Mouse (Mus musculus) stomach, embryonic 14.5 days (tissue): Measurements from ENCODE around the gene Hopx. TPM values are rescaled to one million over a fixed set of nuclear protein-coding genes. Genes with fewer than 3 reads are reported as not detected.
"Not testable (repeated sequence)": the region's sequence is repeated elsewhere in the genome, so short reads cannot be mapped to it uniquely, and the experiment has no call there.

ENCODE experiments used
- ATAC-seq: fragments of 200-750 bp; cut with Nextera tagmentation; 2 replicates; pipeline ENCODE4 v1.8.0; 2017; ENCODE audit warnings: low read depth, moderate TSS enrichment; ENCODE audit not compliant: insufficient number of reproducible peaks, insufficient read depth, low FRiP score
- H3K27ac ChIP-seq: fragments of 300-500 bp; sonication (generic); 2 replicates; pipeline ENCODE4 v1.5.1; 2014; ENCODE audit warnings: mild to moderate bottlenecking, low read length, moderate library complexity, mixed read lengths
- H3K27me3 ChIP-seq: fragments of 300-500 bp; sonication (generic); 2 replicates; pipeline ENCODE4 v1.6.1; 2014; ENCODE audit warnings: low read length, control low read depth, mixed read lengths; ENCODE audit not compliant: control insufficient read depth, insufficient read depth
- H3K36me3 ChIP-seq: fragments of 300-500 bp; sonication (generic); 2 replicates; pipeline ENCODE4 v1.6.1; 2014; ENCODE audit warnings: mild to moderate bottlenecking, control low read depth, low read length, moderate library complexity, mixed read lengths; ENCODE audit not compliant: control insufficient read depth, insufficient read depth
- H3K4me1 ChIP-seq: fragments of 300-500 bp; sonication (generic); 2 replicates; pipeline ENCODE4 v1.6.1; 2014; ENCODE audit warnings: low read length, control low read depth, mixed read lengths; ENCODE audit not compliant: control insufficient read depth, insufficient read depth
- H3K4me2 ChIP-seq: fragments of 300-500 bp; sonication (generic); replicated peaks from 2 replicates; pipeline ENCODE4 v1.6.1; 2014; ENCODE audit warnings: low read depth, low read length, control low read depth
- H3K4me3 ChIP-seq: fragments of 300-500 bp; sonication (generic); 2 replicates; pipeline ENCODE4 v1.5.1; 2014; ENCODE audit warnings: low read depth, low read length, control low read depth
- H3K9ac ChIP-seq: fragments of 300-500 bp; sonication (generic); replicated peaks from 2 replicates; pipeline ENCODE4 v1.6.1; 2014; ENCODE audit warnings: low read depth, mild to moderate bottlenecking, control low read depth, low read length, moderate library complexity, mixed read lengths
- H3K9me3 ChIP-seq: fragments of 300-500 bp; sonication (generic); 2 replicates; pipeline ENCODE4 v1.6.1; 2016; ENCODE audit warnings: low read depth, low read length, control low read depth; ENCODE audit not compliant: control insufficient read depth
- WGBS: fragments of 180-500 bp; shearing (Covaris S2); extraction: QIAGEN DNeasy Blood & Tissue Kit; methylation state at CpG from one replicate; pipeline ENCODE4 v1.1.7; 2014; 5-methylcytosine and 5-hydroxymethylcytosine counted together
- polyA plus RNA-seq: library from polyadenylated mRNA; unstranded; fragments of >200 nt; fragmentation: Nextera tagmentation; extraction: Ambion mirVana; gene quantifications from 2 replicates; pipeline ENCODE4 v1.2.1, GENCODE M21; 2014

Hopx gene
- polyA plus RNA-seq, 1 experiment from 2014 or later = 1.2 TPM

- Histone ChIP-seq H3K4me1 (no peaks in the 10 kb centered on the region), H3K9me3 (no peaks in the 10 kb centered on the region), H3K27me3 (no peaks in the 10 kb centered on the region), H3K9ac (no peak overlapping the region), H3K36me3 (no peaks in the 10 kb centered on the region), H3K27ac (no peak overlapping the region), H3K4me2 (no peak overlapping the region), H3K4me3 (no peak overlapping the region)
- ATAC-seq = no peak
- WGBS = 84% methylated on average over 6 of the region's 6 CpGs
These were observed 14.2 kb downstream of the Hopx start for GRCm38 (mm10) chr5:77100691-77101090.

GRCm38 (mm10) chr5:77099997-77100380 lies 14.9 kb downstream of the Hopx start:
- H3K9me3 ChIP-seq = no peaks in the 10 kb centered on the region
- no peak for ATAC-seq
- H3K27ac ChIP-seq = no peak overlapping the region
- H3K27me3 ChIP-seq = no peaks in the 10 kb centered on the region
- no peak overlapping the region for H3K4me2 ChIP-seq
- H3K4me3 ChIP-seq = no peak overlapping the region
- no peaks in the 10 kb centered on the region for H3K4me1 ChIP-seq
- no peaks in the 10 kb centered on the region for H3K36me3 ChIP-seq
- WGBS = 81% methylated on average over 6 of the region's 6 CpGs
- H3K9ac ChIP-seq = no peak overlapping the region

GRCm38 (mm10) chr5:77099317-77099996 lies 15.5 kb downstream of the Hopx start:
- H3K4me1 ChIP-seq = no peaks in the 10 kb centered on the region
- 59% methylated on average over 11 of the region's 11 CpGs for WGBS
- H3K9ac ChIP-seq = no peak overlapping the region
- no peak for ATAC-seq
- H3K36me3 ChIP-seq = no peaks in the 10 kb centered on the region
- no peak overlapping the region for H3K4me2 ChIP-seq
- H3K9me3 ChIP-seq = no peaks in the 10 kb centered on the region
- no peak overlapping the region for H3K4me3 ChIP-seq
- no peaks in the 10 kb centered on the region for H3K27me3 ChIP-seq
- H3K27ac ChIP-seq = no peak overlapping the region

- no peak overlapping the region for H3K9ac ChIP-seq
- H3K4me3 ChIP-seq = no peak overlapping the region
- H3K9me3 ChIP-seq = no peaks in the 10 kb centered on the region
- H3K27me3 ChIP-seq = no peaks in the 10 kb centered on the region
- no peak for ATAC-seq
- no peaks in the 10 kb centered on the region for H3K4me1 ChIP-seq
- no peak overlapping the region for H3K27ac ChIP-seq
- no peaks in the 10 kb centered on the region for H3K36me3 ChIP-seq
- no peak overlapping the region for H3K4me2 ChIP-seq
- 78% methylated on average over 3 of the region's 3 CpGs for WGBS
These were observed 16.0 kb downstream of the Hopx start for GRCm38 (mm10) chr5:77098874-77099273.

- H3K36me3 ChIP-seq = no peaks in the 10 kb centered on the region
- H3K4me2 ChIP-seq = no peak overlapping the region
- H3K27ac ChIP-seq = no peak overlapping the region
- no peak overlapping the region for H3K9ac ChIP-seq
- no peaks in the 10 kb centered on the region for H3K27me3 ChIP-seq
- H3K4me3 ChIP-seq = no peak overlapping the region
- no peaks in the 10 kb centered on the region for H3K9me3 ChIP-seq
- no peaks in the 10 kb centered on the region for H3K4me1 ChIP-seq
- no peak for ATAC-seq
- 59% methylated on average over 6 of the region's 6 CpGs for WGBS
These were observed 17.2 kb downstream of the Hopx start for GRCm38 (mm10) chr5:77097686-77098085.

GRCm38 (mm10) chr5:77096194-77096593 lies 18.7 kb downstream of the Hopx start:
- H3K4me3 ChIP-seq, H3K4me1 ChIP-seq, H3K36me3 ChIP-seq, H3K27me3 ChIP-seq, H3K27ac ChIP-seq, ATAC-seq, H3K9me3 ChIP-seq, H3K4me2 ChIP-seq, H3K9ac ChIP-seq: not testable (repeated sequence)
- WGBS = 93% methylated on average over 3 of the region's 3 CpGs

GRCm38 (mm10) chr5:77094510-77095491 lies 20.1 kb downstream of the Hopx start:
- H3K27ac ChIP-seq = no peak overlapping the region
- under 1% methylated on average over 66 of the region's 69 CpGs for WGBS
- no peaks in the 10 kb centered on the region for H3K9me3 ChIP-seq
- H3K36me3 ChIP-seq = no peaks in the 10 kb centered on the region
- peak overlapping the region; percentile 56 for H3K4me3 ChIP-seq
- H3K4me1 ChIP-seq = no peaks in the 10 kb centered on the region
- ATAC-seq = peak; percentile 73; the same call in 1 of the 2 replicates
- peak overlapping the region; percentile 99 for H3K4me2 ChIP-seq
- peak overlapping the region; percentile 25; the same call in 1 of the 2 replicates for H3K9ac ChIP-seq
- no peaks in the 10 kb centered on the region for H3K27me3 ChIP-seq

GRCm38 (mm10) chr5:77093961-77094360 lies 21.0 kb downstream of the Hopx start:
- Histone ChIP-seq H3K9me3 (no peaks in the 10 kb centered on the region), H3K4me3 (peak overlapping the region; percentile 56), H3K4me2 (peak overlapping the region; percentile 99), H3K4me1 (no peaks in the 10 kb centered on the region), H3K27me3 (no peaks in the 10 kb centered on the region), H3K36me3 (no peaks in the 10 kb centered on the region), H3K9ac (no peak overlapping the region), H3K27ac (no peak overlapping the region)
- WGBS = 43% methylated on average over 8 of the region's 8 CpGs
- ATAC-seq = no peak
